Mouse (Mus musculus): ENCODE measurements around the gene Kdm5b.

Gene Kdm5b

GRCm38 (mm10) chr1:134549632-134550132 lies 10.3 kb upstream of the Kdm5b start, which contains the start of gene Mgat4e:
Gene Mgat4e, minus strand, starts transcription at chr1:134549682.
- DNase-seq (ENCODE audit: low read depth in 2 of 2, low spot score in 2 of 2), result no peak

- no peak for DNase-seq (ENCODE audit: low read depth in 2 of 2, low spot score in 2 of 2)
These were observed 8.1 kb upstream of the Kdm5b start for GRCm38 (mm10) chr1:134551869-134552268.

GRCm38 (mm10) chr1:134552396-134552795 lies 7.6 kb upstream of the Kdm5b start:
- DNase-seq (ENCODE audit: low read depth in 2 of 2, low spot score in 2 of 2), result no peak

GRCm38 (mm10) chr1:134555240-134555870 lies 4.6 kb upstream of the Kdm5b start:
- DNase-seq (ENCODE audit: low read depth in 2 of 2, low spot score in 2 of 2), result no peak

GRCm38 (mm10) chr1:134555871-134556670 lies 3.9 kb upstream of the Kdm5b start:
- DNase-seq (ENCODE audit: low read depth in 2 of 2, low spot score in 2 of 2), result peak; percentile 20 to 43

- peak; percentile 82 to 89 for DNase-seq (ENCODE audit: low read depth in 2 of 2, low spot score in 2 of 2)
These were observed 3.2 kb upstream of the Kdm5b start for GRCm38 (mm10) chr1:134556671-134557218.

GRCm38 (mm10) chr1:134558511-134558910 lies 1.5 kb upstream of the Kdm5b start:
- no peak for DNase-seq (ENCODE audit: low read depth in 2 of 2, low spot score in 2 of 2)

GRCm38 (mm10) chr1:134559226-134559625 lies 745 bp upstream of the Kdm5b start:
- DNase-seq (ENCODE audit: low read depth in 2 of 2, low spot score in 2 of 2), result no peak

GRCm38 (mm10) chr1:134560396-134560795 lies 425 bp downstream of the Kdm5b start:
- peak; percentile 7 to 32 for DNase-seq (ENCODE audit: low read depth in 2 of 2, low spot score in 2 of 2)

GRCm38 (mm10) chr1:134560801-134561769 lies 1.1 kb downstream of the Kdm5b start:
- peak in 1 of 2 experiments; percentile 11 for DNase-seq (ENCODE audit: low read depth in 2 of 2, low spot score in 2 of 2)

GRCm38 (mm10) chr1:134561770-134562143 lies 1.8 kb downstream of the Kdm5b start:
- DNase-seq (ENCODE audit: low read depth in 2 of 2, low spot score in 2 of 2), result no peak

- no peak for DNase-seq (ENCODE audit: low read depth in 2 of 2, low spot score in 2 of 2)
These were observed 2.5 kb downstream of the Kdm5b start for GRCm38 (mm10) chr1:134562457-134562856.

- DNase-seq (ENCODE audit: low read depth in 2 of 2, low spot score in 2 of 2), result no peak
These were observed 3.8 kb downstream of the Kdm5b start for GRCm38 (mm10) chr1:134563726-134564125.

- no peak for DNase-seq (ENCODE audit: low read depth in 2 of 2, low spot score in 2 of 2)
These were observed 7.5 kb downstream of the Kdm5b start for GRCm38 (mm10) chr1:134567511-134567910.

GRCm38 (mm10) chr1:134570171-134570570 lies 10.2 kb downstream of the Kdm5b start:
- no peak for DNase-seq (ENCODE audit: low read depth in 2 of 2, low spot score in 2 of 2)

GRCm38 (mm10) chr1:134570631-134571030 lies 10.7 kb downstream of the Kdm5b start:
- DNase-seq (ENCODE audit: low read depth in 2 of 2, low spot score in 2 of 2), result no peak

GRCm38 (mm10) chr1:134573300-134573931 lies 13.4 kb downstream of the Kdm5b start:
- no peak for DNase-seq (ENCODE audit: low read depth in 2 of 2, low spot score in 2 of 2)

GRCm38 (mm10) chr1:134573932-134574315 lies 14.0 kb downstream of the Kdm5b start:
- no peak for DNase-seq (ENCODE audit: low read depth in 2 of 2, low spot score in 2 of 2)

GRCm38 (mm10) chr1:134577384-134578120 lies 17.6 kb downstream of the Kdm5b start:
- DNase-seq (ENCODE audit: low read depth in 2 of 2, low spot score in 2 of 2), result no peak

GRCm38 (mm10) chr1:134580796-134581195 lies 20.8 kb downstream of the Kdm5b start:
- no peak for DNase-seq (ENCODE audit: low read depth in 2 of 2, low spot score in 2 of 2)
